Mouse (Mus musculus) E14TG2a.4 (cell line): Measurements from ENCODE around the gene Ripk3.

ENCODE experiments used
- CTCF ChIP-seq: conservative IDR thresholded peaks from 2 replicates; pipeline ENCODE4 v1.5.1; 2014; ENCODE audit warnings: low read length
- POU5F1 ChIP-seq: IDR thresholded peaks from 2 replicates; pipeline ENCODE4 v1.6.1; 2014; ENCODE audit warnings: low read length, borderline replicate concordance

DNA sequence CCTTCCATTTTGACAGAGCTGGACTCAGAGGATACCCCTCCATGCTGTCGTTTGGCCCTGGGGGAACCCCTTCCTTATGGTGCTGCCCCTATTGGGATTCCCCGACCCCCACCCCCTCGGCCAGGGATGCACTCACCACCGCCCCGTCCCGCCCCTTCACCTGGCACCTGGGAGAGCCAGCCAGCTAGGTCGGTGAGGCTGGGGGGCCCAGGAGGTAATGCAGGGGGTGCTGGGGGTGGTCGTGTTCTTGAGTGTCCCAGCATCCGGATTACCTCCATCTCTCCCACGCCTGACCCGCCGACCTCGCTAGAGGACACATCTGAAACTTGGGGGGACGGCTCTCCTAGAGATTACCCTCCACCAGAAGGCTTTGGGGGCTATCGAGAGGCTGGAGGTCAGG is 37.5 kb upstream of the Ripk3 start:
- TF ChIP-seq CTCF (no peak), POU5F1 (no peak)
